Mouse (Mus musculus) liver, embryonic 14.5 days (tissue): ENCODE results near the gene Gm49358.

Source experiments
- CTCF ChIP-seq: IDR thresholded peaks from 2 replicates; pipeline ENCODE4 v1.5.1; 2016; ENCODE audit warnings: antibody characterized with exemption, low read depth, control low read depth
- EP300 ChIP-seq: IDR thresholded peaks from 2 replicates; pipeline ENCODE4 v1.6.1; 2016; ENCODE audit warnings: antibody characterized with exemption, low read depth

- no peak for TF ChIP-seq CTCF
- TF ChIP-seq EP300: no peak
Observed at GRCm38 (mm10) chr10:86860396-86860795, 96.6 kb downstream of the Gm49358 start.
